Mouse (Mus musculus): ENCODE results near the gene Hspg2.

Gene Hspg2

DNA sequence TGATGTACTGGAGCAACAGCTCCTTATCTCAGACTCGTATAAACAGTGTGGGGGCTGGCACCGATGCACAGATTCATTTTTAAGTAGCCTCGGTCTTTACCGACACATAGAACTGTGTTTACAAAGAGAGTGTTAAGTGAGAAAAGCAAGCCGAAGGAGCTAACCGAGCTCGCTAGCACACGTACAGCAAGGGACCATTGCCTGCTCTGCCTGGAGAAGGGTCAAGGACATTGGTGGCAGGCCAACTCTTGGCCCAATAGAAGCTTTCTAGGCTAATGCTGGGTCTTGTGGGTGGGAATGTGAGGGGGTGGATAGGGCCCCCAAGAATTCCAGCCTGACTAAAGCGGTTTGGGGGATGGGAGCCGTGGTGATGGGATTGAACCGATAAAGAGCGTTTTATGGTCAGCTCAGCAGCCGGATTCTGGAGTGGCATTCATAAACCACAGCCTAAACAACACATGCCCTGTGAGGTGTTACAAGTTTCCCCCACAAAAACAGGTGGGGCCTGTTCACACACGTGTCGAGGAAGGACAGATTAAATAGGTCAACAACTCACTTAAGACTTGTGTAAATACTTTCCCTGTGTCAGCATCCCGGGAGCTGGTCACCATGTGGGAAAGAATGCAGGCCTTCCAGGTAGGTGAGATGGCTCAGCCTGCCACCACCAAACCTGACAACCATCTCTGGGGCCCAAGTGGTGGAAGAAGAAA is 6.4 kb upstream of the Hspg2 start:
- no peak for DNase-seq

DNA sequence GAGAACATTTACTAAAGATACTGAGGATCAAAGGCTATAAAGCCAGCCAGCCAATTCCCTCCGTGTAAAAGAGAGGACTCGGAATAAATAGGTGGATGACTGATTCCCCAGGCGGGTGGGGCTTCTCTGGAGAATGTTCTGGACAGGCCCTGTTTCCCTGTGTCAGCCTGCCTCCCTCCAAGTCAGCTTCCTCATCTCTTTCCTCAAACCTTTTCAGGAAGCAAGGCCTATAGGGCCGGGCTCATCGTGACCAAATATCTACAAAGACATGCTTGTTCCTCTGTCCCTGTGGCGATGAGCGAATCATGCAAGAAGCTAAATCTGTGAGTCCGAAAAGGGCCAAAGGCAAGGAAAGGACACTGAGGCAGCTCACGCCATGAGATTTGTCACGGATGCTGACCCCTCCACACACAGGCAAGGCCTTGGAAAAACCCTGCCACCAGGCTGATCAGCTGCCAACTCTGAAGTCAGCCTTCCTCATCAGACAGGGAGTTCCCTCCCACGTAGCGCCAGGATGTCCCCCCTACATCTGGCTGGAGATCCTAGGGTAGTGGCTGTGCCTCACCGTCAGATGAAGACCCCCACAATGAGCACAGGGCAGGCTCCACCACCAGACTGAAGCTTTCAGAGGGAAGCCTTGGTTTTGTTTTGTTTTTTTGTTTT is 3.3 kb upstream of the Hspg2 start:
- no peak for DNase-seq

DNA sequence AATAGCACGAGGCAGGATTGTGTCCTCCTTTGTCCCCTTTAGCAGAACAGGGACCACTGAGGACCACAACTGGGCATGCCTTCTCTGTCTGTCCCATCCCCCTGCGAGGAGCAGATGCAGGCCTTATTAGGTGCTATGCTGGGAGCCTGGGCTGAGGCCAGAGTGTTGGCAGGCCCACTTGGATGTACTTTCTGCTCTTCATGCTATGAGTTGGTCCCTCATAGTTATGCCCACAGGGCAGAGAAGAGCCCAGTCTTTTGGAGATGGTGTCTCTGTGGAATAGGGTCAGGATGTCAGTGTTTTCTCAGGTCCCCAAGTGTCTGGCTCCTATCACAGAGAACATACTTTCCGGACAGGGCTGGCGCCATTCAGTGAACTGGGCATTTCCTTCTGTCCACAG is 1.6 kb upstream of the Hspg2 start:
- no peak for DNase-seq

DNA sequence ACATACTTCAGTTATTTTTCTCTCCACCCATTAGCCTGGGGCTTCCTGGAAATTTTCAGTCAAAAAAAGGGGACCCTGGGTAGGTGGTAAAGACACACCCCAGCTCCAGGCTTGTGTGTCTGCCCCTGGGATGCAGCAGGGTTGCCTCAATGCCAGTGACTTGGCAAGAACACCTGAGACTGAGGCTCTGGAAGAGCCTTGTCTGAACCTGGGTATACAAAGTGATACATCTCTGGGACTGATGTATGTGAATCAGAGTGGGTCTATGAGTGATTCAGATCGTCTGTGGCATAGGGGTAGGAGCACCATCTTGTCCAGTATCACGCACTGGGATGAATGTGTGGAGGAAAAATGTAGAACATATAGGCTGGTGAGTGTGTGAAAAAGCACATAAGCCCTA is 1.0 kb upstream of the Hspg2 start:
- DNase-seq, result no peak

DNA sequence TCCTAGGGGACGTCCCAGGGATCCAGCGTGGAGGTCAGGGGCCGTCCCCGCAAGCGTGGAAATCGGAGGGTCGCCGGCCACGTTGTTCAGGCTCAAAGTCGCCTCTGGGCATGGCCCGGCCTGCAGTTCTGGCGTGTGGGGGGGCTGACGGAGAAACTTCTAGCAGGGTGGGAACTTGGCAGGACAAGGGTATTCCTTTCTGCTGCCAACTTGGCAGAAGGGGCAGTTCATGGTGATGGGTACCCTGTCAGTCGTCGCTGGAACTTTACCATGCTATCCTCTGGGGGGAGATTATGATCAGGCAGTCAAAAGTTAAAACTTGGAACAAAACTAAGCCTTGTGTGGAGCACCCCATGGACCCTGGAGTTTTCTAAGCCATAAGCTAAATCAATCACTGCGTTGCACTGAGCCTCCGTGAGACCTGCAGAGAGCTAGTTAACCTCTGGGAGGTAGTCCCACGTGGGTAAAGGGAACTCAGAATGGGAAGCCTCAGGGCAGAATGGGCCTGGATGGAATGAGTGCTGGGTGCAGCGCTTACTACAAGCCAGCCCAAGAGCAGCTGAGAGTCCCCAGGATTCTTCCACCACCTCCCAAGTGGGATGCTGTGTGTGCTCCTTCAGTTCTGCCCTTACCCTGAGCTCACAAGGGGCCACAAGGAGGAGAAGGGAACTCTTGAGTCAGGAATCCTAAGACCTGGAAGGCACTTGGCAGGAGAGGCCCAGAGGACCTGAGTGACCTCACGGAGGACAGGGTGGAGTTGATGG is 694 bp downstream of the Hspg2 start:
- DNase-seq, result no peak

DNA sequence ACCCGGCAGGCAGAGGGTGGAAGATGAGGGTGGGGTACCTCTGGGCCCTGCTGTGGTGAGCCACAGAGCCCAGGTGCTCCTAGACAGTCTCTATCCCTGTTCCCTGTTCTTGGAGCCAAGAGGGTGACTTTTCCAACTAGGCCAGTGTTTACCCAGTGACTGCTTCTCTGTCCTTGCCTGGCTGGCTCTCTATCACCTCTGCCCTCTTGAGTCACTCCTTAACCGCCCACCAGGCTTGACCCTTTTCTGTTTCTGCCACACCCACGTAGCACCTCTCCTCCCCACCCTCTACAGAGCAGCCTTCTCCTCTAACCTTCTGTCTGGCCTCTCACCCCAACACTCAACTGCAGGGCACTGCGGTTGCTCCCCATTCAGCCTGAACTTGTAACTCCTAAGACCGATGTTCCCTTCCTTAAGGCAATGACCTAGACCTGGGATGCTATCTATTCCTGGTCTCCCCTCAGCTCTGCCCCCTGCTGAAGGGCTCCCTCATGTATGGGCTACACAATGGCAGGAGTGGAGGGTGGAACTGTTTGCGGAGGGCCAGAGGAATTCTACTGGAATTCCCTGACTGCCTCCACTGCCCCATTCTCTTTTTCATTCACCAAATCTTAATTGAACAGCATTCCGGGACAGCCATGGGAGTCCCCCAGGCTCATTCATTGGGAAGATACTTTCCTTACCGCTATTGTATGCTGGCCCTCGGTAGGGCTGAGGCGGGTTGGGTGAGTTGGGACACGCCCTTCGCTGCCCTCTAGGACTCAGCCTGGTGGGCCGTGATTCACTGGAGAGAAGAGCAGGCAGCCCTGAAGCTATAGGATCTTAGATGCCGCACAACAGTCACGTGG is 1.5 kb downstream of the Hspg2 start:
- no peak for DNase-seq

DNA sequence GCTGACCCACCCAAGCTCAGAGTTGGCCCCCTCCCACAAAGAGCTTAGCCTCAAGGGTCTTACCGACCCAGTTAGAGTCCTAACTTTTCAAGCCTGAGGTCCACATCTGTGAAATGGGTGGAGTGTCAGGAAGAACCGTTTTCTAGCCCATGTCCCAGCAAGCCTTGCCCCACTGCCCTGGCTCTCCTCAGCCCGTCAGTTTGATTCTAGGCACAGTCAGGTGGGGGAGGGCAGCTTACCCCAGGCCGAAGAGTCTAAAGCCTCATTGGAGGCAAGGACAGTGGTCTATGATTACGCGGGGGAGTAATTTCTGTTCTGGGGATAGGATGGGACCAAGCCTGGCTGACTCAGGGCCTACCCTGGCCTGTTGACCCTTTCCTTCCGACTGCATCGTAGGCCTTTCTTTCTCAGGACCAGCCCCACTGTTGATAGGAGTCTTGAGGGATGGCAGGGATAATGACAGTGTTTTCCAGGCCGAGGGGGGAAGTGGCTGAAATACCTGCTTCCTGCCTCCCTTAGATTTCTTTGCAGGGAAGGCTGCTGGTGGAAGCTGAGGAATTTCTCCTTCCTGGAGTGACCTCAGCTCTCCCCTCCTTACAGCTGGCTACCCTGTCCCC is 2.2 kb downstream of the Hspg2 start:
- no peak for DNase-seq

DNA sequence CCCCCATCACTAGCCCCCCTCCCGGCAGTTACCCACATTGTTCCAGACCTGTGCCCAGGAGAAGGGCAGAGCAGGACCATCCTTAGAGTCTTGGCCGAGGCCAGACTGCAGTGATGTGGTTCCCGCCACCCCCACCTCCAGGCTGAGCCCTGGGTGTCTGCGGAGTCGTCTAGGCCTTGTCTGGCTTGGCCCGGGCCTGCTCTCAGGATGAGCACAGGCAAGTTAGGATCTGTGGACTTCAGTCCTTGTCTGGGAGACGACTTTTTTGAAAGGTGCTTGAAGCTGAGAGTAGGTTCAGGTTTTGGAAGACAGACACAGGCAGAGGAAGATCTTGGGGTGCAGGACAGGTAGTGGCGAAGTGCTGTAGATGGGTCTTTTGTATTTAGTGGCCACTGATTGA is 2.8 kb downstream of the Hspg2 start:
- DNase-seq, result no peak

DNA sequence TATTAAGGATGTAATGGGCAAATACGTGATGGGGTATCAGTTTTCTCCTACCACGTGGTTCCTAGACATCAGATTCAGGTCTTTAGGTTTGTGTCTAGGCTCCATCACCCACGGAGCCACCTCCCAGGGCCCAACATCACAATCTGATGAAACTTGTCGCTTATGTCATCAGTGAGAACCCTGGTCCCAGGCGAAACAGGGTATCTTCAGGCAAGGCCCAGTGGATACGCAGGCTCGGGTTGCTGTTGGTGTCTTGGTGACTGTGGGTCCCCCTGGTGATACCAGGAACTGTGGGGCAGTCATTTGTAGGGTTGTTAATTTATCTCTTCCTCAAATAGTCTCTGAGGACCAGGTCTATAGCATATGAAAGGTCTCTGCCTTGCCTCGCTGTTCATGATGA is 4.7 kb downstream of the Hspg2 start:
- DNase-seq, result no peak

DNA sequence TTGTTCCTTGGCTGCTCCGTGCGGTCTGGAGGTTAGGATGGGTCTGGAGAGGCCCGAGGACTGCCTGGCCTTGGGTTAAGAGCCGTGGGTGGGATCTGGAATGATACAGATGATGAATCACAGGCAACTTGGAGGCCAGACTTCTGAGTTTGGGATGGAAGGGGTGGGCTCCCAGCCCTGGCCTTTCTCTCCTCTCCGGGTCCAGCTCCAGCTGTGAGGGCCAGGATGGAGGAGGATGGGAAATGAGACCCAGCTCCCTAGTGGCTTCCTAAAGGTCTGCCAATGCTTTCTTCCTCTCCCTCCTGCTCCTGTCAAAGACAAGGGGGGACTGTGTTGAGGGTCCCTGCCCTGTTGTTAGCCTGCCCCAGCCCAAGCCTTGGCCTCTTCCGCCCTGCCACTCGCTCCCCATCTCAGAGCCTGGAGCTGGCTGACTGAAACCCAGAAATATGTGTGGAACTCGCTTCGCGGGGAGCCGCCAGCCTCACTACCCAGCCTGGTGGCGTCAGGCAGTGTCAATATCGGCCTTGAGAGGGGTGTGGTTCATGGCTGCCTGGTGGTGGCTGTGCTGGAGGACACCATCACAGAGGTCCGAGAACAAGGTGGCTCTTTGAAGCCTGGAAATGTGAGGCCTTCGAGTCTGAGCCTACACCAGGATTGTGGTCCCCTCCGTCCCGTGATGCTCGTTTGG is 5.3 kb downstream of the Hspg2 start:
- DNase-seq, result no peak

DNA sequence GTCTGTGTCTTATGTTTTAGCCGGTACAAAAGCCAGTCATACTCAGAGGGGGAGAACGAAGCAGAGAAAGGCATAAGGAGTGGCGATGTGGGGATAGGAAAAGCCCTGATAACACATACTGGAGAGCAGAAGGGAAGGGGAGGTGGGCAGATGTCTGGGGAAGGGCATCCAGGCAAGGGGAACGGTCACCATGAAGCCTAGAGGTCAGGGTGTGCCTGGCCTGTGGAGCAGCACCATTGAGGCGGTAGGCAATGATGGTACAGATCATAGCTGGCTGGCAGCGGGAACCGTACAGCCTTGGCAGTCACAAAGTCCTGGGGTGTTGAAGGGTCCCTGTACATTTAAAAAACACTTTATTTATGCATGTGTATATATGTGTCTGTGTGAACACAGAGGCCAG is 6.1 kb downstream of the Hspg2 start:
- no peak for DNase-seq

DNA sequence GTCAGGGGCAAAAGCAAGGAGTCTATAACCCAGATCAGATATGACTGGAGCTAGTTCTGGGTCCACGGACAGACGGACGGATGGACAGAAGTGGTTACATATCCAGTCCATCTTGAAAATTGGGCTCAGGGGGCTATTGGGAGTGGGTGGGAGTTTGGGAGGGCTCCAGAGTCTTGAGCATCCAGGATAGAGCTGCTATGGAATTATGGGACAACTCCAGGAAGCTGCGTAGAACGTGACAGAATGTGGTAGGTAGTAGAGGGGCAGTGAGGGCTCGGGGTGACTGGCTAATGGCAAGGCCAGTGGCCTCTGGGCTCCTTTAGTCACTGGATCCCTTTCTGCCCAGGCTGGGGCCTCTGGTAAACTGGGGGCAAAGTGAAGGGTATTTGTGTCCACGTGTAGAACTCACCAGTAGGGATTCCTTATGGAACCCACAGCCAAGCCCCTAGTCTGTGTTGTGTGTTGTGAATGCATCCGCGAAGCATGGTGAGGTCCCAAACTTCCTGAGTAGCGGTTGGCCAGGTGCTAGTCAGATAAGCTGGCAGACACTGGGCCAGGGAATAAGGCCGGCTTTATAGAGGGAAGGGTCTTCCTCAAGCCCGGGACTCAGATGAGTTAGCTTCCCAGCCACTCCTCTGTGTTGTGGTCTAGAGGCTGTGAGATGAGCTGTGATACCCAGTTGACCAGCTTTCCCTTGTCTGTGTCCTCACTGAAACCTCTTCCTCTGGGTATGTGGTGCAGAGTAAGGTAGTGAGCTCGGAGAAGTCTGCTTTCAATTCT is 6.9 kb downstream of the Hspg2 start:
- no peak for DNase-seq

DNA sequence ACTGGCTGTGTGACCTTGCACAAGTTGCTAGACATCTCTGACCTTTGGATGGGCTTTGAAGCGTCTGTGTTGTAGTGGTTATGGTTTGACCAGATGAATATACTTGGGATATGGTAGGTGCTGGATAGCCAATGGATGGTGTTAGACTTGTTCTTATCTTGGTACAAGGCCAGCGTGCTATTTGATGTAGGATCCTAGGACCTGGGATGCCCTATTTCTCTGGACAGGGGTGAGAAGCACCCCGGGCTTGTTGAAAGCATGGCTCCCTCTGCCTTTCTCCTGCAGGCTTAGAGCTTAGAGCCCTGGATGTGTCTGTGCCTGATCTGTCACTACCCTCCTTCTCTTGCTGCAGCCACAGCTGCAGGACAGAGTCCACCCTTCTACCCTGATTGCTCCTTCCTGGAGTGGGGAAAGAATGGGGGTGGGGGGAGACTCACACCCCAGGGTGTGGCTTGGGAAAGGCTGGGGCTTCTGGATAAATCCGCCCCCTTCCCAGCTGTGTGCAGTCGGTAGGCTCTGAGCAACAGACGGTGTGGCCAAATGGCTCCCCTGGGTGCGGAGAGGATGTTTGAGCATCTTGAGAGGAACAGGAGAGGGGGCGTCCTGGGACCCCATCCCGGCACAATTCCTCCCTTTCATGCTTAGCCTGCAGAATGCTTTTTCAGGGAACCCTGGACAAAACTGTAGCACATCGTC is 7.6 kb downstream of the Hspg2 start:
- no peak for DNase-seq

DNA sequence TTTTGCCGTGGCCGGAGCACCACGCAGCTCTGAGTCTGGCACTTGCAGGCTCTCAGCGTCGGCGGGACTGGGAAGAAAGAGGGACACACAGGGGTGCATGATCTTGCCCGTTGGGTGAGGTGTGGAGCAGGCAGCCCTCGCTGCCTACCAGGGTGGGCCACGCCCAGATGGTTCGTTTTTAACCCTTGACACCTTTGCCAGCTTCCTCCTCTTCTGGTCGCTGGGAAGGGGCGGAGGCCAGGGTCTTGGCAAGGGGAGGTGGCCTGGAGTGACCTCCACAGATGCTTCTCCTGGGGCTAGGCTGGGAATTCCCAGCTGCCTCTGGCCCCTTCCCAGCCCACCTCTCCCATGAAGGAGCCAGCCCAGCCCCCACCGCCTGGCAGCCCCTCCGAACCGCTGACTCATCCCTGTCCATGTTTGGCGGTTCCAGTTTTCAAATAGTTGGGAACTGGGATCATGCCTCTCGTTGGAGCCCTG is 8.2 kb downstream of the Hspg2 start:
- DNase-seq, result no peak

DNA sequence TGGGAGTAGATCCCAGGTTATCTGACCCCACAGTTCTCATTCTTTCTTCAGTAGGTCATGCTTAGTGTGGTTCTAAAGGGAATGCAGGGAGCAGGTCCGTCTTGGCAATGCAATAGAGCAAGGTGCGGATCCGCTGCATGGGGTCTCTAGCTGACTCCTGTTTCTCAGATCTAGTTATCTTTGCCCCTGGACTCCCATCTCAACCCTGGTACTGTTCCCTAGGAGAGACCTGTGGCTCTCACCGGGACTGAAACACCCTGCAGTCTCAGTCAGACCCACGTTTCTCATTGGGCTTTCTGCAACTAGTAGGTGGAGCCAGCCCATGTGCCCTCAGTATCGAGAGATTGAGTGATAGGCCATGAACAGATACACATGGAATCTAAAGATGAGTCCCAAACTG is 9.0 kb downstream of the Hspg2 start:
- DNase-seq, result no peak

DNA sequence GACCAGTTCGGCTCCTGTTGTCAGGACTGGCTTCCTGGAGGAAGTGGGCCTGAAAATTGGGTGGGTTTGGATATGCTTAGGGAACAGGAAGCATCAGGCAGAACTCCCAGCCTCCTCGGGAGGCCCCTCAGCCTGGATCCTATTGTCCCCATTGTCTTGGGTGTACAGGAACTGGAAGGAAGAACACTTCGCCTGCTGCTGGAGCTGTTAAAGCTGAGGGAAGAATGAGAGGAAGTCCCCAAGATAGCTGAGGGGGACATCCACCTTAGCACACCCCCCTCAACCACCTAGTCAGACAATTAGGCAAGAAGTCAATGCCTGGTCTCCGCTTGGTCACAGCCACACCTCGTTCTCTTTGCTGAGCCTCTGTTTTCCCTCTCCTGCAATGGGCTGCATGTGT is 9.7 kb downstream of the Hspg2 start:
- no peak for DNase-seq

DNA sequence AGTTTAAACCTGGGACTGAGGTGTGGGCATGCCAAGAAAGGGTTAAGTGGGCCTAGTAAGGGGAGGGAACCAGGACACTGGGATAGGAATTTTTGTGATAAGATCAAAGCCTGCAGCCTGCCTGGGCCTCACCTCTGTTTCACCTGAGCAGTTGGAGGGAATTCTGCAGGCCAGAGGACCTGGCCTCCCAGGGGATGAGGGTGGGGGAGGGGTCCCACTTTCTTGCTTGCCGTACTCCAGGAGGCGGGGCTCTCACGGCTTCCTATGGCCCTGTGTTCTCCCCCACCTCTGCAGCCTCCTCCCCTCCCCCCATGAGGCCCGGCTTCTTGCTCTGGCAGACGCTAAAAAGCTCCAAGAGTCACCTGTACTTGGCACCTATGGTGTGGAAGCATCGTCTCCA is 11.2 kb downstream of the Hspg2 start:
- no peak for DNase-seq

DNA sequence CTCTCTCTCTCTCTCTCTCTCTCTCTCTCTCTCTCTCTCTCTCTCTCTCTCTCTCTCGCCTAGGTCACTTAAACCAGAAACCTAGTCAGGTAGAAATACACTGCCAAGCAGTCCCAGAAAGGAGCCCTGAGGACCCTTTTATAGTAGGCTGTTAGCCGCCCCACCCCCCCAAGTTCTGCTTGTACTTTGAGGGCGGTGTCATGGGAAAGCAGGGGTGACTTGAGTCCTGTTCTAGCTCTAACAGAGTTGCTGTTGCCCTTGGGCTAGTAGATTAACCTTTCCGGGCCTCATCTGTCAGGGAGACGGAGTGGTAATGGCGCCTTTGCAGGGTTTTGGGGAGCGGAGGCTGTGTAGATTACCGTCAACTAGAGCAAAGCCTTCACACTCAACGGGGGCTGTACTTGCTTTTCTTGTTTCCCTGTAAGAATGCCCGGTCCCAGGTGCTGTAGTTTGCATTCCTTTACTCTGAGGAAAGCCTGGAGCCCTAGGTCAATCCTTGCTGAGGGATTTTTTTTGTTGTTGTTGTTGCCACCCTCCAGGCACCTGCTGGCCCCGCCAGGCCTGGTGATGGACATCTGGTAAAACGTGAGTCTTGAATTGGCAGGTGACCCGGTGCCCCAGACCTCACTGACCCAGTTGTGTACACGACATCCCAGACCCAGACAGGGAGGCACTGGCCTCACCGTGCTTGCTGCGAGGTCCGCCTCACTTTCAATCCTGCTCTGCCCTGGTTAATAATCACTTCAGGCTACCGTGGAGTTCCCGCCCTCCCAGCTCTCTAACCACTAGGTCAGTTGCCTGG is 11.8 kb downstream of the Hspg2 start:
- DNase-seq, result no peak

DNA sequence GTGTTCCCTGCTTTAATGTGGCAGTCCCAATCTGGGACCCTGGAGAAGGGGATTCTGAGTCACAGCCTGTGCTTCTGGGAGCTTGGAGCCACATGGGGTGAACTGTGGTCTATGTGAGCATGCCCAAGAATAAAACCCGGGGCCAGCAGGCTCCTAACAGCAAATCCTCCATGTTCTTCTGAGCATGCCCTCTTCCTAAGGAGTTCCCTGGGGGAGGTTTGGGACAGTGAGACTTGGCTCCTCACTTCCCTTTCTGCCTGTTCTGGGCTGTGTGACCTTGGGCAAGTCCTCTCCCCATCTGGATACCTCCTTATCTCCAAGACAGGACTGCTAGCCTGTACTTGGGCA is 12.4 kb downstream of the Hspg2 start:
- DNase-seq, result no peak

Data from right cerebral cortex, postnatal 4 days (tissue).